Mouse (Mus musculus) embryonic fibroblast, embryonic 13.5 days (primary cell): ENCODE results near the gene Ddx54.

Experiments
- CTCF ChIP-seq: IDR thresholded peaks from 2 replicates; pipeline ENCODE4 v1.5.1; 2011; ENCODE audit warnings: mild to moderate bottlenecking, control low read depth, low read length, moderate library complexity, borderline replicate concordance; ENCODE audit not compliant: insufficient read depth
- POLR2A ChIP-seq: IDR thresholded peaks from 2 replicates; pipeline ENCODE4 v1.6.1; 2011; ENCODE audit warnings: low read depth, mild to moderate bottlenecking, control low read depth, low read length, moderate library complexity

DNA sequence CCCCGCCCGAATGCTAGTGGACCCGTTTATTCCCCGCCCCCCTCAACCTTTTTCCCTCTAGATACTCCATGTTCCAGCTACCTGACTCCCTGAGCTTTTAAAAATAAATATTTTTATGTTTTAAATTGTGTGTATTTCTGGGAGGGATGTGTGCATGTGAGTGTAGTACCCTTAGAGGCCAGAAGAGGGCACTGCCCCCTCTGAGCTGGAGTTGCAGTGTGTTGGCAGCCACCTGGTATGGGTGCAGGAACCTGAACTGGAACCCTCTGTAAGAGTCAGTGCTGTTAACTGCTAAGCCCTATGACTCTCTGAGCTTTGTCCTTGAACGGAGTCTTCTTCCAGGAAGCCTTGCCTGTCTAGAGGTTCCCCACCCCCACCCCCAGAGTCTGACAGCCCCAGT is 19.4 kb downstream of the Ddx54 start:
- TF ChIP-seq CTCF (no peak), POLR2A (no peak)
